Mouse (Mus musculus) lung, adult 2 months (tissue): ENCODE data around the gene Rab11fip4.

ENCODE experiments used
- CTCF ChIP-seq: fragments of 200-500 bp; IDR thresholded peaks from 2 replicates; pipeline ENCODE4 v1.5.1; 2011; ENCODE audit warnings: mild to moderate bottlenecking, low read length, control low read depth; ENCODE audit not compliant: insufficient read depth
- POLR2A ChIP-seq: fragments of 200-500 bp; IDR thresholded peaks from 2 replicates; pipeline ENCODE4 v1.6.1; 2011; ENCODE audit warnings: low read depth, mild to moderate bottlenecking, control low read depth, low read length, borderline replicate concordance; ENCODE audit errors: extremely low read depth

DNA sequence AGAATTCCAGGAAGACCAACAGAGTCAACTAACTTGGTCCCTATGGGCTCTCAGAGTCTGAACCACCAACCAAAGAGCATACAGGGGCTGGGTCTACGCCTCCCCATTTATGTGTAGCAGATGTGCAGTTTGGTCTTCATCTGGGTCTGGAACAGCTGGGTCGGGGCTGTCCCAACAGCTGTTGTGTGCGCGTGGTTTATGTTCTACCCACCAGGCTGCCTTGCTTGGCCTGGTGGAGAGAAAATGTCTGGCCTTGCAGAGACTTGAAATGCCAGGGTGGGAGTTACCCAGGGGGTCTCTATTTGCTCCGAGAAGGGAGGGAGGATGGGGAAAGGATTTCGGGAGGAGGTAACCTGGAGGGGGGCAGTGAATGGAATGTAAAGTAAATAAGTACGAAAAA is 27.5 kb upstream of the Rab11fip4 start:
- no peak for TF ChIP-seq CTCF
- no peak for TF ChIP-seq POLR2A
